ENCODE assay signal across 9 mouse cellular contexts in the genomic region with DNA sequence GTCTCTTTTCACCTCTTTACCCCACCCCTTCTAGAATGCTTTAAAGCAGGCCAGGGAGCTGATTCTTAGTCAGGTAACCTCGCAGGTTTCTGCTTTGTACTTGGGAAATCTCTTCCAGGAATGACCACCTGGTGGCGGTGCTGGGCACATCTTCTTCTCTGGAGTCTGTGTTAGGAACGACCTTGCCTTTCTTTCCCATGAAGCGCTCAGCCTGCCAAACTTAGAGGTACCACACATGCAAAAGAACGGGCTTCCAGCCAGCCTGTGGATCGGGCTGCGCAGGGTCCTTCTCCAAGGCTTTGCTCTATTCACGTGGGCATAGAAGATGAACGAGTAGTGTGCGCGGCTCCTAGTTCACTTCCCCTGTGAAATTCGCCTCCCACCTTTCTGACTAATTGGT.
A peak's percentile ranks its signal among the peaks of the same experiment; 100 is the strongest.
DNase-seq lines count a peak whose midpoint lies in the region; ATAC-seq lines count a peak whose summit lies in the region.
"Had no signal": no experiment of that assay in that cellular context is flagged by ENCODE, and none has a peak within 500 bp of the region (broad histone marks: within the 10 kb centered on the region; RNA-seq: fewer than 3 reads in every experiment).

No protein-coding gene starts in this region.

- H3K9me3 ChIP-seq in heart, embryonic 13.5 days: no peaks in the 10 kb centered on the region
- H3K9me3 ChIP-seq in heart, embryonic 11.5 days (replicated peaks; ENCODE audit: control insufficient read depth, low read length): no peaks in the 10 kb centered on the region
- no peaks in the 10 kb centered on the region for H3K9me3 ChIP-seq in forebrain, embryonic 16.5 days (ENCODE audit: control insufficient read depth, low read length)
- no peaks in the 10 kb centered on the region for H3K9me3 ChIP-seq in neural tube, embryonic 13.5 days
- H3K9me3 ChIP-seq: stomach, embryonic 15.5 days had no signal

- WGBS in heart, embryonic 13.5 days: 35% methylated on average over 12 of the region's 12 CpGs
- 41% methylated on average over 12 of the region's 12 CpGs for WGBS in heart, embryonic 11.5 days (ENCODE audit: insufficient replicate concordance)
- 19% methylated on average over 12 of the region's 12 CpGs for WGBS in forebrain, embryonic 16.5 days
- WGBS in neural tube, embryonic 13.5 days: 39% methylated on average over 12 of the region's 12 CpGs

- no peak for ATAC-seq in heart, embryonic 13.5 days (ENCODE audit: extremely low read depth, insufficient number of reproducible peaks, low FRiP score, low TSS enrichment)
- ATAC-seq in heart, embryonic 11.5 days (replicated peaks; ENCODE audit: insufficient number of reproducible peaks, low FRiP score, low TSS enrichment): no peak
- ATAC-seq in forebrain, embryonic 16.5 days: peak; percentile 61
- ATAC-seq in neural tube, embryonic 13.5 days (ENCODE audit: low read depth): peak; percentile 40; the same call in 1 of the 2 replicates
- ATAC-seq in erythroblast, adult 5-6 weeks (replicated peaks; ENCODE audit: low FRiP score, poor library complexity, severe bottlenecking): no peak

- peak; percentile 19 to 21 for DNase-seq in cerebellum, adult 18-20 months
- DNase-seq in kidney, adult 18-20 months: peak; percentile 88
- DNase-seq in left cerebral cortex, postnatal 25 days (ENCODE audit: low spot score in 2 of 2): peak; percentile 76 to 87

- peak overlapping the region; percentile 38; the same call in 1 of the 2 replicates for H3K4me2 ChIP-seq in heart, embryonic 13.5 days
- H3K4me2 ChIP-seq in heart, embryonic 11.5 days: no peak overlapping the region
- peak overlapping the region; percentile 42 for H3K4me2 ChIP-seq in forebrain, embryonic 16.5 days (ENCODE audit: low read length)
- no peak overlapping the region for H3K4me2 ChIP-seq in neural tube, embryonic 13.5 days
- H3K4me2 ChIP-seq: stomach, embryonic 15.5 days had no signal

- no peak overlapping the region for H3K27ac ChIP-seq in heart, embryonic 13.5 days (replicated peaks)
- H3K27ac ChIP-seq in heart, embryonic 11.5 days (ENCODE audit: low read depth, low read length): no peak overlapping the region
- H3K27ac ChIP-seq in forebrain, embryonic 16.5 days (ENCODE audit: low read length): no peak overlapping the region
- no peak overlapping the region for H3K27ac ChIP-seq in neural tube, embryonic 13.5 days (replicated peaks)
- H3K27ac ChIP-seq: stomach, embryonic 15.5 days had no signal

- intact Hi-C loops in left cerebral cortex, postnatal 25 days (cut with DNase I): loop anchor here (5.0 to 10.0 kb wide), 2 partner anchors 95 to 1367 kb away; no protein-coding TSS in a partner anchor

- no peaks in the 10 kb centered on the region for H3K36me3 ChIP-seq in heart, embryonic 13.5 days
- H3K36me3 ChIP-seq in heart, embryonic 11.5 days (ENCODE audit: control insufficient read depth, insufficient read depth, low read length): no peaks in the 10 kb centered on the region
- no peaks in the 10 kb centered on the region for H3K36me3 ChIP-seq in forebrain, embryonic 16.5 days (ENCODE audit: control insufficient read depth, insufficient read depth)
- no peaks in the 10 kb centered on the region for H3K36me3 ChIP-seq in neural tube, embryonic 13.5 days
- H3K36me3 ChIP-seq: stomach, embryonic 15.5 days had no signal

- peaks cover 5% of the 10 kb centered on the region for H3K27me3 ChIP-seq in heart, embryonic 13.5 days (replicated peaks)
- 0 out of 2 replicates have a peak, but pooled peaks cover 2% of the 10 kb centered on the region for H3K27me3 ChIP-seq in heart, embryonic 11.5 days (ENCODE audit: control insufficient read depth, insufficient read depth, low read length)
- H3K27me3 ChIP-seq in forebrain, embryonic 16.5 days (replicated peaks; ENCODE audit: control insufficient read depth, insufficient read depth, low read length): no peaks in the 10 kb centered on the region
- no peaks in the 10 kb centered on the region for H3K27me3 ChIP-seq in neural tube, embryonic 13.5 days
- H3K27me3 ChIP-seq: stomach, embryonic 15.5 days had no signal

- 0 out of 2 replicates have a peak overlapping the region, but pooled peaks have one; percentile 37 for H3K9ac ChIP-seq in heart, embryonic 13.5 days
- no peak overlapping the region for H3K9ac ChIP-seq in heart, embryonic 11.5 days (ENCODE audit: low read depth, low read length)
- H3K9ac ChIP-seq in forebrain, embryonic 16.5 days (replicated peaks; ENCODE audit: low read depth, low read length): 0 out of 2 replicates have a peak overlapping the region, but pooled peaks have one; percentile 22
- no peak overlapping the region for H3K9ac ChIP-seq in neural tube, embryonic 13.5 days
- H3K9ac ChIP-seq: stomach, embryonic 15.5 days had no signal

- no peak overlapping the region for H3K4me3 ChIP-seq in heart, embryonic 13.5 days
- H3K4me3 ChIP-seq in heart, embryonic 11.5 days (ENCODE audit: low read depth, low read length): no peak overlapping the region
- H3K4me3 ChIP-seq in forebrain, embryonic 16.5 days (replicated peaks; ENCODE audit: low read length): no peak overlapping the region
- no peak overlapping the region for H3K4me3 ChIP-seq in neural tube, embryonic 13.5 days
- H3K4me3 ChIP-seq: stomach, embryonic 15.5 days had no signal

- peaks cover 7% of the 10 kb centered on the region; the same call in 1 of the 2 replicates for H3K4me1 ChIP-seq in heart, embryonic 13.5 days
- no peaks in the 10 kb centered on the region for H3K4me1 ChIP-seq in heart, embryonic 11.5 days (ENCODE audit: control insufficient read depth, insufficient read depth, low read length)
- H3K4me1 ChIP-seq in forebrain, embryonic 16.5 days (replicated peaks; ENCODE audit: control insufficient read depth, insufficient read depth, low read length): peaks cover 13% of the 10 kb centered on the region
- peaks cover 9% of the 10 kb centered on the region; the same call in 1 of the 2 replicates for H3K4me1 ChIP-seq in neural tube, embryonic 13.5 days (replicated peaks)
- H3K4me1 ChIP-seq: stomach, embryonic 15.5 days had no signal

Comparison
In these comparisons a context has a peak if more than half of its experiments do, and no peak if none do; other contexts are left out.
1. H3K4me2 ChIP-seq: peak in heart, embryonic 13.5 days (single experiment) and forebrain, embryonic 16.5 days (single experiment); none in heart, embryonic 11.5 days (single experiment) and neural tube, embryonic 13.5 days (single experiment).
2. H3K9ac ChIP-seq: peak in heart, embryonic 13.5 days (single experiment) and forebrain, embryonic 16.5 days (single experiment); none in heart, embryonic 11.5 days (single experiment) and neural tube, embryonic 13.5 days (single experiment).
3. ATAC-seq: peak in forebrain, embryonic 16.5 days (single experiment) and neural tube, embryonic 13.5 days (single experiment); none in heart, embryonic 13.5 days (single experiment), heart, embryonic 11.5 days (single experiment) and erythroblast, adult 5-6 weeks (single experiment).
4. DNase-seq: peak in every context shown above with its lines; median percentile 88 in kidney, adult 18-20 months; 82 in left cerebral cortex, postnatal 25 days; 20 in cerebellum, adult 18-20 months.